Mouse (Mus musculus) embryo, embryonic 10.5 days (tissue): ENCODE measurements around the gene Flt3l.
"Not testable (repeated sequence)": the region's sequence is repeated elsewhere in the genome, so short reads cannot be mapped to it uniquely, and the experiment has no call there.

Source experiments
- DNase-seq: peaks from one replicate; pipeline ENCODE4 v3.0.0-alpha.2; 2015; ENCODE audit warnings: low spot score

Flt3l gene

DNA sequence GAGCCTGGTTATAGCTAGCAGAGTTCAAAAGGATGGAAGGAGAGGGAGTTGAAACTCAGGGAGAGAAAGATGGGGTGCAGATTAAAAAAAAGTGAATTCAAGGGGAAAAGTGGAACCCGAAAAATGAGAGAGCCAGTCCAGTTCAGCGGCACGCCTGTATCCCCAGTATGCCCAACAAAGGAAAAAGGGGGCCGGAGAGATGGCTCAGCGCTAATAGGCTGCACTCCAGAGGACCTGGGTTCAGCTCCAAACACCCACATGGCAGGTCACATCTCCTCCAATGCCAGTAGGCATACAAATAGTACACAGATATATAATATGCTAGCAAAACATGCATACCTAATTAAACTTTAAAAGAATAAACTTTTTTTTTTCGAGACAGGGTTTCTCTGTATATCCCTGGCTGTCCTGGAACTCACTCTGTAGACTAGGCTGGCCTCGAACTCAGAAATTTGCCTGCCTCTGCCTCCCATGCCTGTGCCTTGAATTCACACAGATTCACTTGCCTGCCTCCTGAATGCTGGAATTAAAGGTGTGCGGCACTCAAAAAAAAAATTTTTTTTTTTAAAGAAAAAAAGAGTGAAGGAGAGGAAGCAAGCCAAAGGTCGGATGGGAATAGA, 26.9 kb upstream of the Flt3l start:
- no peak for DNase-seq

DNA sequence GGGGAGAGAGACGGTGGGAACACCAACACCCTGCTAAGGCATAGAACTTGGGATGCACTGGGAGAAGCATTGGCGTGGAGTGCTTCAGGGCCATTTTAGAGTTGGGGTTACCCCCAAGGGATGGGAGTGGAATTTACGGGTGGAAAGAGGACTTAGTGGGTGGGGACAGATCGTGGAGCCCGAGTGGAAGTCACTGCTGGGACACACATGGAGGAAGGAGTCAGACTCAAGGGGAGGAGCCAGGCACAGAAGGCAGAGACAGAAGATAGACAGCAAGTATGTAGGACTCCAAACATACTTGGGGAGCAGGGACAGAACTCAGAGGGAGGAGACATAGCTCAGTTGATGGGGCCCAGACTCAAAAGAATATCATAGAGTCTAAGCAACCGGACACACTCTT, 26.3 kb upstream of the Flt3l start:
- no peak for DNase-seq

DNA sequence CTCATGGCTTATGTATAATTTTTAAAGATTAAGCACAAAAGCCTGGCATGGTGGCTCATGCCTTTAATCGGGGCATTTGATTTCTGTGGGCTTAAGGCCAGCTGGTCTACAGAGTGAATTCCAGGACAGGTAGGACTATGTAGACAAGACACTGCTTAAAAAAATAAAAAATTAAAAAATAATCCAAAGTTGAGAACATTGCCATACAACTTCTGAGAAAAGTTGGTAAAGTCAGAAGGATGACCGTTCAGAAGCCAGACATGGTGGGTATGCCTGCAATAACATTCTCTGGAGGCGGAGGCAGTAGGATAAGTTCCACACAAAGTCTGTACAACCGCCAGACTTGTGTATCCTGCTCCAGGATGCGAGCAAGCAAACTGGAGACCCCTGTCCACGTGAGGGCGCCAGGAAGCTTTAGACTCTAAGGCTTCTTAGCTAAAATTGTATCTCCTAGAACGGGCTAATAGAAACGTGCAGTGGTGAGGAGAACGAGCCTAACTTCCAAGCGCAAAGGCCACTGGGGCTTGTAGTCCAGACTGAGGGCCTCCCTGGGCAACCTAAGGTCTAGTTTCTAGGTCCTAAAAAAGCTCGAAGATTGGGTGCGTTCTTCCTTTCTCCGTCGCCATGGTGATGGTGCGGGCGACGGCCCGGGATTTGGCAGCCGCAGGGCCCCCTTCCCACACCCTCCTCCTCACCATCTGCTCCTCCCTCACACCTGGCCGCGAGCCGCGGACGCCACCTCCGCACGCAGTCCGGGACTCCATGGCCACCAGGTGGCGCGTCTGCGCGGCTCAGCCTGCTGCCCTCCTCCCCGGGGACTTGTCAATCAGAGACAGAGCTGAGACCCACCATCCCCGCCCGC, 25.6 kb upstream of the Flt3l start:
- peak; percentile 95 for DNase-seq

DNA sequence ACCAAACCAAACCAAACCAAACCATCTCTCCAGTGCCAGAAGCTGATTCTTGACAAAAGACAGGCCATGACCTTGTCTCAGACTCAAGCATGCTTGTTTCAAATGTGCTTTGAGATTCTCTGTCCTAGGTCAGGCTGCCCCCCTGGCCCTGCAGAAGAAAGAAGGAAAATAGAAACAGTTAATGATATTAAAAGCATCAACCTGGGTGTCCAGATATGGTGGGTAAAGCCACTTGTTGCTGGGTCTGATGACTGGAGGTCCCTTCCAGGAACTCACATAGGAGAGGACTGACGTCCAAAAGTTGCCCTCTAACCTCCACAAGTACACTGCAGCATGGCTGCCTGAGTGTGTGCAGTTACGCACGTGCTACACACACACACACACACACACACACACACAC, 24.6 kb upstream of the Flt3l start:
- no peak for DNase-seq

DNA sequence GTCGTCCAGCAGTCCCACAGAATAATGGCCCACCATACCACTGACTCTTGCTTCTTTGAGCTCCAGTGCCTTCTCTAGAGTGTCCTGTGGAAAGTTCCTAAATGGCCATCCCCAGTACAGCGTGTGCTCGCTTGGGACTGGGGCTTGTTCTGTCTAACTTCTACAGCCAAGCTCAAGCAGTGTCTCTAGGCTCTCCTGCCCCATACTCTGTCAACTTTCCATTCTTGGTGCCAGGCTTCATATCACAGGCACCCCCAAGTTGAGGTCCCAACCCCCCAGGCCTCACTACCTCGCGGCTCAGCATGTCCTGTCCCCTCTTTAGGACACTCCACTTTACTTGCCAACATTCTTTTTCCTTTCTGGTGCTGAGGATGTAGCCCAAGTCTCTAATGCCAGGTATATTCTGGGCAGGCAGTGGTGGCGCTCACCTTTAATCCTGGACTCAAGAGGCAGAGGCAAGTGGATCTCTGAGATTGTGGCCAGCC, 24.1 kb upstream of the Flt3l start:
- no peak for DNase-seq

DNA sequence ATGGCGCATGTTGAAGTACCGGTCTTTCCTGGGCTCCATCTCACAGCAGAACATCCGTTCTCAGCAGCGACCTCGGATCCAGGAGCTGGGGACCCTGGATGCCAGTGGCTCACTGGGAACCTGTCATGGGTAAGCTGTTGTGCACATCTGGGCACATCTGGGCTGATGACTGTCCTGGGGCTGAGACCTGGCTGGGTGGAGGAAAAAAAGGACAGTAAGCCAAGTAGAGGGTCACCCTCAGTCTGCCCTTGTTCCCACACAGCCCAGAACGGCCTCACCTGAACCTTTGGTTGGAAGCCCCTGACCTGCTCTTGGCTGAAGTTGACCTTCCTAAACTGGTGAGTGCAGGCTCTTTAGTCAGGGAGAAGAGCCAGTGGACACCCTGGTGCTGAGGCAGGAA, 22.8 kb upstream of the Flt3l start:
- DNase-seq: no peak

DNA sequence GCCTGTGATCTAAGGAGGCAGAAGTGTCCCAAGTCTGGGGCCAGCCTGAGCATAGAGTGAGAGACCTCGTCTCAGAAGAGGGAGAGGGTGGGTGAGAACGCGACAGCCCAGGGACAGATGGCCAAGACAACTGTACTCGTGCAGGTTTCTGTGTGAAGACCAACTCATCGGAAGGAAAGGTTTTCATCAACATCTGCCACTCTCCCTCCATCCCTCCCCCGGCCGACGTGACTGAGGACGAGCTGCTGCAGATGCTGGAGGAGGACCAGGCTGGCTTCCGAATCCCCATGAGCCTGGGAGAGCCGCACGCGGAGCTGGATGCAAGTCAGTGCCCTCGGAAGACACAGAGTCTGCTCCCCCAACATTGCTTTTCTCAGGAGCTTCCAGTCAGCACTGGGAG, 21.2 kb upstream of the Flt3l start:
- no peak for DNase-seq

DNA sequence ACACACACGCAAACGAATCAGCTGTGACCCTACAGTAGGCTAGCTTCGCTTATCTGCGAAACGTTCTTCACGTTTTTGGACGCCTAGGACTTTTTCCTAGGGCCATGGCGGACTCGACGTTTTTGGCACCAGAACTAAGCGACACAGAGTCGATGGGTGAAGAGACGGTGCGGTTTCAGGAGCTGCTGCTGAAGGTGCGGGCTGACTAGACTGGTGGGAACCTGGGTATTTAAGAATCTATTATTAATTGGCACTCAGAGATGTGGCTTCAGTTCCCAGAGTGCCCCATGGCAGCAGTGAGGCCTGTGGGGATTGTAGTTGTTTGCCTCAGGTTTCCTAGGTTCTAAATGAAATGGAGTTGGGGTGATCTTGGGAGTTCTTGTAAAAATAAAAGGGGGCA, 20.0 kb upstream of the Flt3l start:
- DNase-seq: no peak

DNA sequence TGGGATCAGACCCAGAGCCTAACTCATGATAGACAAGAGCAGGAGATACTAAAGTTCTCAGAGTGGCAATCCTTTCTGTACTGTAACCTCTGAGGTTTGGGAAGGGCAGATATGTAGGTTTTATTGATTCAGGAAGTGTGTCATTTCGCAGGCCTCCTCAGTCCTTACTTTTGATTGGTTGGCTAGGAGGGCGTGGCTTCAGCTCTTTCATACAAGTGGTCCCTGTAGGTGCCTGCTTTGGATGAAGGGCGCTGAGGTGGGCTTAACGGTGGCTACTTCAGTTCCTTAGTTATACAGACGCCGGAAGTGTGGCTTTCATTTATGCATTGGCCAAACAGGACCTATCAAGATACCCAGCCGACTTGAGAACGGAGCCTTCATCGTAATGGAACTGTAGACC, 19.4 kb upstream of the Flt3l start:
- no peak for DNase-seq

DNA sequence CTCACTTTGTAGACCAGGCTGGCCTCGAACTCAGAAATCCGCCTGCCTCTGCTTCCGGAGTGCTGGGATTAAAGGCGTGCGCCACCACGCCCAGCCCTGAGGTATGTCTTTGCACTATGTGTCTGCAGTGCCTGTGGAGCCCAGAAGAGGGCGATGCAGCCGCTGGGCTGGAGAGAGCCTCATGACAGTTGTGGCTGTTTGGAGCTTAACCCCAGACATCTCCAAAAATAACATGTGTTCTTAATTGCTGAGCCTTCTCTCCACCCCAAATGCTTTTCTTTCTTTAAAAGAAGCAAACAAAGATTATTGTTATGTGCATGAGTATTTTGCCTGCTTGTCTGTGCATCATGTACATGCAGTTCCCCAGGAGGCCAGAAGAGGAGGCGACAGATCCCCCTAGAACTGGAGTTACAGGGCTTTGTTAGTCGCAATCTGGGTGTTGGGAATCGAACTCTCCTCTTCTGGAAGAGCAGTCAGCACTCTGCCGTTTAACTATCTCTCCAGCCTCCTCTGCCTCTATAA, 18.8 kb upstream of the Flt3l start:
- peak; percentile 43 for DNase-seq

DNA sequence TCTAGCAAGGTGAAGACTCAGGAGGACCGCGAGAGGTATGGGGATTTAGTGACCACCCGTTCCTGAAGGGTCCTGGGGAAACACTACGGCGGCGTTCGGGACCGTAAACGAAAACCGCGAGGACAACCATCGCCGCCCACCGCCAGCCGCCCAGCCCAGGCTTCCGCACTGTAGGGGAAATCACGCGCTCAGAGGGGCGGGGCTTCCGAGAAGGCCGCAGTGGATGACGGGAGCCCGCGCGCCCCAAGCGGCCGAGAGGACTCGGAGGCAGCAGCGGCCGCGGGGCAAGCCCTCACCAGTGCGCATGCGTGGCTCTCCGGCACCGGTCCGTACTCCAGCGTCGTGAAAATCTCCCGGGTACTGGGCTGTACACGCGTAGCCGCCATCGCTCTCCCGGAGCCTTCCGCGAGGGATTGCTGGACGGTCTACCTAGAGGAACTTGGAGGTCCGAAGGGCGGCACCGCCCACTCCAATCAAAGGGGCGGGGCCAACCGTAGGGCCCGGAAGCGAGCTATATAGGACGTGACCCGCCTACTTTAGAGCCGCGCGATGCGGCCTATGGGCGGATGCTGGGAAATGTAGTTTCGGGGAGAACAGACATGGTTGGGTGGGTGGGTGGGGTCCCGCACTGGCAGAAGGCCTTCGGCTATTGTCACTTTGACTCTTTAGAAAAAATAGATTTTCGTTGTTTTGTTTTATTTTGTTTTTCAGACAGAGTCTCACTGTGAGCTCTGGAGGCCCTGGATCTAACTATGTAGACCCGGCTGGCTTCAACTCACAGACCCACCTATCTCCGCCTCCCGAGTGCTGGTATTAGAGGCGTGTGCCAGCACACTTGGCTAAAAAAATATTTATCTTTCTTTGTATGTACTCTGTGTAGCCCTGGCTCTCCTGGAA, 18.1 kb upstream of the Flt3l start, which contains the start of the genes Pih1d1 and Aldh16a1:
Gene Pih1d1 (plus strand): TSS at position 208 of the 897 bp plus-strand sequence.
Gene Aldh16a1 (minus strand): TSS at position 489 of the 897 bp plus-strand sequence.
- DNase-seq: peak; percentile 97

DNA sequence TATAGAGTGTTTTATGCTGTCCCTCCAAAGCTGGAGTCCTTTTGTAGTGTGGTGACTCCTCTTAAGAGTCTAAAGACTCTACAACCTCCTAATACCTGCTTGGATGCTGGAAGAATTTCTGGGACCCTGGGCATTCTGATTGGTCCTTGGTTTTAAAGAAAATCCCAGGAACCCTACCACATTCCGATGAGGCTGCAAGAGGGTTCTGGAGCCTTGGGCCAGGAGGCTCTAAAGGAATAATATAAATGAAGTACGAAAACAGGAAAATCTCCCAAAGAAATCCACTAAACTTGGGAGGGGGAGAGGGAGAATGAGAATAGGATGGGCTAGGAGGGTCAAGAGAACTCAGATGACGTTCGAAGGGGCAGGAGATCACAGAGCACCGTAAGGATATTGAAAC, 17.4 kb upstream of the Flt3l start:
- no peak for DNase-seq

DNA sequence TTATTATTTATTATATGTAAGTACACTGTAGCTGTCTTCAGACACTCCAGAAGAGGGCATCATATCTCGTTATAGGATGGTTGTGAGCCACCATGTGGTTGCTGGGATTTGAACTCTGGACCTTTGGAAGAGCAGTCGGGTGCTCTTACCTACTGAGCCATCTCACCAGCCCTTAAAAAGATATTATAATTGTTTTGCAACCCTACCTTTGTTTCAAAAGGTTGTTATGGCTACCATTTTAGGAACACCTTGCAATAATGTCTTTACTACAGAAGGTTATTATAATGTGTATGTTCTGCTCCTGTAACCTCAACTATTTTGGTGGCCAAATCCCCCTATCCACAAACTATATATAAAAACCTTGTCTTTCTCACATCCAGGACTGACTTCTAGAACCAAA, 16.8 kb upstream of the Flt3l start:
- not testable (repeated sequence) for DNase-seq

DNA sequence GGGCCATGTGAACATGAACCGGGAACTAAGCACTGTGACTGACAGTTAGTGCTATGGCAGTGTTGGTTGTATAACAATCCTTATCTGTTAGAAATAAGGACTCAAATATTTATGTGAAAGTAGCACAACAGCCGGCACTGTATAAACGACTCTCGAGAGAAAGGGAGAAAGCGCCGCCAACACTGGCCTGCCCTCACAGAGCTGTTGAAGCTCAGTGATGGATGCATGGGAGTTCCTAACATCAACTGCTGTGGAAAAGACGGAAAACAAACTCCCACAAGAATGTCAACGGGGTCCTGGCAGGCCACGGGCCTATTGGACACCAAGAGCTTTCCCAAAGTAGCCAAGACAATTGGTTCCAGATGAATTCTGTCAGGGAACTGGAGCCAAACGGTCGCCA, 15.1 kb upstream of the Flt3l start:
- DNase-seq: peak; percentile 44

DNA sequence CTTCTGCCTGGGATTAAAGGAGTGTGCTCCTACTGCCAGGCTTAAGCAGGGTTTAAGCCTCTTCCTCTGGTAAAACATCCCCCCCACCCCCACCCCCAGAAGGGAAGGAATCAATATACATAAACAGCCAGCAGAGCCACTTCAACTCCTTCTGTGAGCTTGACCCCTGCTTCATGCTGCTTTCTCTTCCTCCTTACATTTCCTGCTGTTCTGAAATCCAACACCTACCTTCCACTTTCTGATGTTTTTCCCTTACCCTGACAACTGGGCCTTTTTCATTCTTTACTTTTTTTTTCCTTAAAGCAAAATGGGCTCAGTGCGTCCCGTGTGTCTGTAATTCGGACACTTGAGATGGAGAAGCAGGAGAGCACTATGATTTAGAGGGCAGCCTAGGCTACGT, 14.1 kb upstream of the Flt3l start:
- DNase-seq: no peak

DNA sequence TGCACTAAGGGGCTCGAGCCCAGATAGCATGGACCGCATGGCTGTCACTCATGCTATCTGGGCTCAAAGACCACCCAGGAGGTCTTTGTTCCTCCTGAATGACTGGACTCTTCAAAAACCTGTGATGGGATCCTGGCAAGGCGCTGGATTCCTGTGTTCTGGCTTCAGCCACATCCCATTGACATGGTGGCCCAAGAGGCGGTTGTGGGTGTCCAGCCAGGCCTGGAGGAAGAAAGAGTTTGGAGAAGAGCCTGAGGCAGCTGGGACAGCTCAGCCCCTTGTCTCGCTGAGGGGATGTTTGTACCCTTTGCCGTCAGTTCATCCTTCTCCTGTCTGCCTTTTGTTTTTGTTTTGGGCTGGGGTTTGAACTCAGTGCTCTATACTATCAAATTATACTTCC, 13.3 kb upstream of the Flt3l start:
- no peak for DNase-seq

DNA sequence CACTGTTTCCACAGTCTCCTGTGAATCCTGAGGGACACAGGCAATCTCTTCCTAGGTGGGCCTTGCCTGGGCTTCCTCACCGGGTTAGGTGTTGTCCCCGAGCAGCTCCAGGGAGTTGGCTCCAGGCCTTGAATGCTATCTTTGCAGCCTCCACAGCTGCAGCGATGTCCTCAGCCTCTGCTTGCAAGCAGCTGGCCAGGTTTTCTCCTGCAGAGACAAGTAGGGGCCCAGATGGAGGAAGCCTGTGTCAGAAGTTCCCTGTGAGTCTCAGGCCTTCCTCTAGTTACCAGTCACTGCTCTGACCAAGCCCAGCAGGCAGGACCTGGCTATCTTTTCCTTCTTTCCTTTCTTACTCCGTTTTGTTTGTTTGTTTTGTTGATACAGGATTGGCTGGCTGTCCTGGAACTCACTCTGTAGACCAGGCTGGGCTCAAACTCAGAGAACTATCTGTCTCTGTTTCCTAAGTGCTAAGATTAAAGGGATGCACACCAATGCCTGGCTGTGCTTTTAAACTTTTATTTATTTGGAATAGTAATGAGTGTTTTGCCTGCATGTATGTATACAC, 12.4 kb upstream of the Flt3l start:
- DNase-seq: no peak

DNA sequence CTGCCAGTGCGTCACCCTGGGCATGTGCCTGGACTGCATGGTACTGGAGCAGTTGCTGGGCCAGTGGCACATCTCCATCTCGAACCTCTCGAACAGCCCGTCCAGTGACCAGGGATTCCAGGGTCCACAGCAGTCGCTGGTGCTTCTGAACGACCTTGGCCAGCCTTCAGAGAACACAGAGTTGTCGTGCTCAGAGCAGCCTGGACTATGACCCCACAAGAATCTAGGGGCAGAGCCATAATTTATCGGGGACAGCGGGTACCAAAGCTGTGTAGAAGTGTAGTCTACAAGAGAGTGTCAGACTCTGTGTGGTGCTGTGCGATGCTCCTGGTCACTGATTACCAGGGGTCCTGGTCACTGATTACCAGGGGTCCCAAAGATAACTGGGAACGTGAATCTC, 11.7 kb upstream of the Flt3l start:
- DNase-seq: no peak

DNA sequence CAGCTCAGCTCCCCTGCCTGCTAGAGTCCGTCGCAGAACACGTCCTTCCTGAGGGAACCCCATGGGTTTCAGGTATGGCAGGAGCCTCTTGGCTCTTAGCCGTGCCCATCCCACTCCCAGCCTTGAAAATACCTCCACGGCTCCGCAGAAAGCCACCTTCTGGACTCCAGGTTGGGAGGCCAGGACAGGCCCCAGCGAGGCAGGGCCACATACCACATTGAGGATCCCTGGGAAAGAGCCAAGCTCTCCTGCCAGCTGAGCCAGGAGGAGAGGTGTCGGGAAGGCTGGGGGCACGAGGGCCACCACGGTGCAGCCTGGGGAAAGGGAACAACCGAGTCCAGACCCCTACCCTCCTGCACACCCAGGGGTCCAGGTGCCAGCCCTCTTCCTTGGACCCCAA, 11.0 kb upstream of the Flt3l start:
- DNase-seq: no peak

DNA sequence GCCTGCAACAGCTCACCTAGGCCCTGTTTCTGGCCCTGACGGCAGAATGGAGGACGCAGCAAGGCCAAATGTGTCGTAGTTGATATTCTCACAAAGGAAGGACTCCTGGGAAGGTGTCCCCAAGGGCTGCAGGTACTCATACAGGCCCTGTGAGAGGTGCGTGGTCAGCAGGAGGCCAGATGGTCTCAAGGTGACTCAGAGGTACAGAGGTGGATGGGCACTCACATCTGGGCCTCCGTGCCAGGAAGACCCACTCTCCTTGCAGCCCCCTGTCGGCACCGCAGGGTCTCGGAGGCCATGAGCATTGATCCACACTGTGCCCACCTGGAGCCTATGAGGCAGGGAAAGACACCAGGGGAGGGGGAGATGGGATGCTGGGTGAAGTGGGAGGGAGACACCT, 9.2 kb upstream of the Flt3l start:
- DNase-seq: no peak

DNA sequence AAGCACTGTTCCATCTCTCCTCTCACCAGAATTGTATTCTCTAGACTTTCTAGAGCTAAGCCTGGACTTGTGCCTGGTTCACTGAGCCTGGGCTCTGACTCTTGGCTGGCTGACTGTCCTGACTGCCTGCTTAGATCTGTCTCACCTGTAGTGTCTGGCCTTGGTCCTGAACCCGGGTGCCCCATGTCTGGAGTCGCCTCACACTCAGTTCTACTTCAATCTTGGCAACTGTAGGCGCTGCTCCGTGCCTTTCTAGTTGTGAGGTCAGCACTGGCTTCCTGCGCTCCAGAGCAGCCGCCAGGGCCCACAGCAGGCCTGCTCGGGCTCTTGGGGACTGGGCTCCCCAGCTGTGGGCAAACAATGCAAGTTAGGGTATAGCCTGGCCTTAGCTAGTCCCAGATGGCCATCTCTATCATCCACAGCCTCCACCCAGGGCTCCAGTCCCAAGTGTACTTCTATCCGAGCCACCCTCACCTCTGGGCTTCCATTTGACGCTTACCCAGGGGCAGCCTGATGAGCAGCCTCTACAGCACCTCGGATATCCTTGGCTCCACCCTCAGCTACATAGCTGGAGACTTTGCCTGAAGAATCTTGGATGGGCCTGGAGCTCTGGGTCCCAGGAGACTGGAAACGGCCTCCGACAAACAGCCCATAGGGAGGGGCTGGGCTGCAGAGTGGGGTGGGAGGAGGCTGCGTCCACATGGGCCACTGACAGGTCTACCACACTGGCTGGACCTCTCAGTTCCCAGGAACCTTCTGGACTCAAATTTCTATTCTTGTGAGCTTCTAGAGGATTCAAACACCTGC, 8.3 kb upstream of the Flt3l start:
- DNase-seq: no peak
